Mouse (Mus musculus) liver, embryonic 14.5 days (tissue): Measurements from ENCODE around the gene C030005K15Rik.

Experiments used
- CTCF ChIP-seq: IDR thresholded peaks from 2 replicates; pipeline ENCODE4 v1.5.1; 2016; ENCODE audit warnings: antibody characterized with exemption, low read depth, control low read depth
- EP300 ChIP-seq: IDR thresholded peaks from 2 replicates; pipeline ENCODE4 v1.6.1; 2016; ENCODE audit warnings: antibody characterized with exemption, low read depth

DNA sequence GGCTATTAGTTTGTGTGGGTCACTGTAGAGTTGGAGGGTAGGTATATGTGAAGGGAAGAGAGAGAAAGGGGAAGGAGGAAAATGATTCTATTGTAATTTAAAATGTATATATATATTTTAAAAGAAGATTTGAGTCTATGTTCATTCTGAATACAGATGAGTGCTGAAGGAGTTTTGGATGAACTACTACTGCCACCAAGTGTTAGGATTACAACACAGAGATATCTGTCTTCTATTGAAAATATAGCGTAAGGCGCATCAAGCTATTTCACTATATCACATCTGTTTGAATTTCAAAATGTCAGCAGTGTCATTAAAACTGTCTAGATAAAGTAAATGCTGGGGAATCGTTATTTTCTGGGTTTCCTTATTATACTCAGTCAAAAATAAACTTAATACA is 37.1 kb downstream of the C030005K15Rik start:
- no peak for TF ChIP-seq EP300
- no peak for TF ChIP-seq CTCF
